Mouse (Mus musculus) hindbrain, embryonic 11.5 days (tissue): ENCODE measurements around the gene Rpl7a. TPM values are rescaled to one million over a fixed set of nuclear protein-coding genes. Genes with fewer than 3 reads are reported as not detected.

Source experiments
- ATAC-seq: fragments of 200-750 bp; cut with Nextera tagmentation; 2 replicates; pipeline ENCODE4 v1.8.0; 2017; ENCODE audit warnings: mild to moderate bottlenecking, moderate TSS enrichment, moderate library complexity; ENCODE audit not compliant: low FRiP score
- DNase-seq: peaks from one replicate; pipeline ENCODE4 v3.0.0-alpha.2; 2015; ENCODE audit warnings: low spot score
- H3K27ac ChIP-seq: fragments of 300-500 bp; sonication (generic); 2 replicates; pipeline ENCODE4 v1.5.1; 2014; ENCODE audit warnings: mild to moderate bottlenecking, low read depth, low read length
- H3K27me3 ChIP-seq: fragments of 300-500 bp; sonication (generic); 2 replicates; pipeline ENCODE4 v1.6.1; 2014; ENCODE audit warnings: mild to moderate bottlenecking, low read length, moderate library complexity, mixed read lengths; ENCODE audit not compliant: control insufficient read depth, insufficient read depth
- H3K36me3 ChIP-seq: fragments of 300-500 bp; sonication (generic); 2 replicates; pipeline ENCODE4 v1.6.1; 2014; ENCODE audit warnings: mild to moderate bottlenecking, low read length, moderate library complexity, mixed read lengths; ENCODE audit not compliant: control insufficient read depth, insufficient read depth
- H3K4me1 ChIP-seq: fragments of 300-500 bp; sonication (generic); replicated peaks from 2 replicates; pipeline ENCODE4 v1.6.1; 2014; ENCODE audit warnings: low read length, mixed read lengths; ENCODE audit not compliant: control insufficient read depth, insufficient read depth
- H3K4me2 ChIP-seq: fragments of 300-500 bp; sonication (generic); replicated peaks from 2 replicates; pipeline ENCODE4 v1.6.1; 2014; ENCODE audit warnings: mild to moderate bottlenecking, low read depth, low read length
- H3K4me3 ChIP-seq: fragments of 300-500 bp; sonication (generic); 2 replicates; pipeline ENCODE4 v1.5.1; 2014; ENCODE audit warnings: low read depth, low read length
- H3K9ac ChIP-seq: fragments of 300-500 bp; sonication (generic); 2 replicates; pipeline ENCODE4 v1.6.1; 2014; ENCODE audit warnings: low read depth, low read length
- H3K9me3 ChIP-seq: fragments of 300-500 bp; sonication (generic); 2 replicates; pipeline ENCODE4 v1.6.1; 2016; ENCODE audit warnings: low read length; ENCODE audit not compliant: control insufficient read depth
- WGBS: fragments of 180-500 bp; shearing (Covaris S2); extraction: QIAGEN DNeasy Blood & Tissue Kit; methylation state at CpG from one replicate; pipeline ENCODE4 v1.1.7; 2014; 5-methylcytosine and 5-hydroxymethylcytosine counted together
- polyA plus RNA-seq: library from polyadenylated mRNA; unstranded; fragments of >200 nt; fragmentation: Nextera tagmentation; extraction: Ambion mirVana; gene quantifications from 2 replicates; pipeline ENCODE4 v1.2.1, GENCODE M21; 2014

The Rpl7a gene
- polyA plus RNA-seq, 1 experiment from 2014 or later = 627 TPM

- Histone ChIP-seq H3K4me1 (peaks cover 4% of the 10 kb centered on the region; the same call in 1 of the 2 replicates), H3K27ac (no peak overlapping the region), H3K36me3 (peaks cover 9% of the 10 kb centered on the region), H3K9ac (no peak overlapping the region), H3K27me3 (no peaks in the 10 kb centered on the region), H3K9me3 (no peaks in the 10 kb centered on the region), H3K4me2 (no peak overlapping the region), H3K4me3 (no peak overlapping the region)
- no peak for DNase-seq
- WGBS = 80% methylated on average over 4 of the region's 4 CpGs
- no peak for ATAC-seq
These were observed 50.2 kb downstream of the Rpl7a start for GRCm38 (mm10) chr2:26960756-26961155.

Other genes with a start within 250 kb of the Rpl7a start
- not detected in 2 replicates for gene Lcn4, start 239.5 kb upstream of the Rpl7a start, polyA plus RNA-seq
- not detected in 2 replicates for gene Abo, start 45.8 kb upstream of the Rpl7a start, polyA plus RNA-seq
- gene Surf6, start 7.9 kb upstream of the Rpl7a start, polyA plus RNA-seq = 16.7 and 18.4 TPM in 2 replicates
- gene Med22, start 87 bp upstream of the Rpl7a start, polyA plus RNA-seq = 77.3 and 88.9 TPM in 2 replicates
- 44.6 and 50.7 TPM in 2 replicates for gene Surf2, start 5.6 kb downstream of the Rpl7a start, polyA plus RNA-seq
- gene Surf1, start 5.8 kb downstream of the Rpl7a start, polyA plus RNA-seq = 52.9 and 53.9 TPM in 2 replicates
- 140 and 143 TPM in 2 replicates for gene Surf4, start 23.2 kb downstream of the Rpl7a start, polyA plus RNA-seq
- gene Stkld1, start 23.3 kb downstream of the Rpl7a start, polyA plus RNA-seq = not detected in 2 replicates
- 48.5 and 50.5 TPM in 2 replicates for gene Rexo4, start 53.6 kb downstream of the Rpl7a start, polyA plus RNA-seq
- gene Adamts13, start 62.7 kb downstream of the Rpl7a start, polyA plus RNA-seq = not detected in 2 replicates
- 91.7 and 98.9 TPM in 2 replicates for gene Cacfd1, start 99.2 kb downstream of the Rpl7a start, polyA plus RNA-seq
- gene Slc2a6, start 117.2 kb downstream of the Rpl7a start, polyA plus RNA-seq = 1.1 and 2.3 TPM in 2 replicates
- gene Mymk, start 161.4 kb downstream of the Rpl7a start, polyA plus RNA-seq = 1.9 and 3.6 TPM in 2 replicates
- 5.6 and 6.2 TPM in 2 replicates for gene Adamtsl2, start 168.6 kb downstream of the Rpl7a start, polyA plus RNA-seq
- 0.23 and 0.43 TPM in 2 replicates for gene Fam163b, start 231.7 kb downstream of the Rpl7a start, polyA plus RNA-seq